Mouse (Mus musculus) neural tube, embryonic 10.5 days (tissue): ENCODE data around the gene Gm13128.
"Not testable (repeated sequence)": the region's sequence is repeated elsewhere in the genome, so short reads cannot be mapped to it uniquely, and the experiment has no call there.

Source experiments
- DNase-seq: peaks from one replicate; pipeline ENCODE4 v3.0.0-alpha.2; 2017; ENCODE audit warnings: low spot score; ENCODE audit errors: extremely low spot score

Gm13128 gene

GRCm38 (mm10) chr4:144329949-144330348 lies at the start of gene Gm13128:
Gene Gm13128, plus strand, starts transcription at chr4:144330249.
- DNase-seq, result not testable (repeated sequence)

GRCm38 (mm10) chr4:144280388-144280787 lies 49.7 kb upstream of the Gm13128 start, which contains the start of gene Pramel5:
Gene Pramel5, minus strand, starts transcription at chr4:144280488.
- not testable (repeated sequence) for DNase-seq

- DNase-seq, result not testable (repeated sequence)
Observed at GRCm38 (mm10) chr4:144299414-144299813, 30.6 kb upstream of the Gm13128 start.

GRCm38 (mm10) chr4:144312666-144313460 lies 17.2 kb upstream of the Gm13128 start:
- DNase-seq, result not testable (repeated sequence)

GRCm38 (mm10) chr4:144335856-144336255 lies 5.8 kb downstream of the Gm13128 start:
- DNase-seq, result not testable (repeated sequence)

- DNase-seq, result not testable (repeated sequence)
Observed at GRCm38 (mm10) chr4:144357642-144358041, 27.6 kb downstream of the Gm13128 start, which contains the start of gene Gm13119. Gene Gm13119, plus strand, starts transcription at chr4:144357942.

GRCm38 (mm10) chr4:144377911-144378310 lies 47.9 kb downstream of the Gm13128 start, which contains the start of gene Pramef20:
Gene Pramef20, minus strand, starts transcription at chr4:144377933.
- DNase-seq, result no peak
